Mouse (Mus musculus) fat pad, adult 2 months (tissue): Measurements from ENCODE around the gene Brip1.

Experiments used
- DNase-seq: peaks from one replicate; pipeline ENCODE4 v3.0.0-alpha.2; 2011; ENCODE audit warnings: low read depth, low spot score; ENCODE audit errors: extremely low read depth

Gene Brip1

GRCm38 (mm10) chr11:86028034-86028433 lies 173.0 kb downstream of the Brip1 start:
- no peak for DNase-seq

- no peak for DNase-seq
Measured at GRCm38 (mm10) chr11:86026556-86027194, 174.3 kb downstream of the Brip1 start.

GRCm38 (mm10) chr11:86022439-86022838 lies 178.6 kb downstream of the Brip1 start:
- no peak for DNase-seq

GRCm38 (mm10) chr11:86020033-86020432 lies 181.0 kb downstream of the Brip1 start:
- no peak for DNase-seq

GRCm38 (mm10) chr11:86016242-86016641 lies 184.8 kb downstream of the Brip1 start:
- DNase-seq, result no peak

- no peak for DNase-seq
Measured at GRCm38 (mm10) chr11:86013087-86013486, 187.9 kb downstream of the Brip1 start.

- no peak for DNase-seq
Measured at GRCm38 (mm10) chr11:86010458-86010857, 190.5 kb downstream of the Brip1 start.

- no peak for DNase-seq
Measured at GRCm38 (mm10) chr11:86008211-86008905, 192.6 kb downstream of the Brip1 start.
